8 mouse cellular contexts compared by ENCODE assay signal in the genomic region with DNA sequence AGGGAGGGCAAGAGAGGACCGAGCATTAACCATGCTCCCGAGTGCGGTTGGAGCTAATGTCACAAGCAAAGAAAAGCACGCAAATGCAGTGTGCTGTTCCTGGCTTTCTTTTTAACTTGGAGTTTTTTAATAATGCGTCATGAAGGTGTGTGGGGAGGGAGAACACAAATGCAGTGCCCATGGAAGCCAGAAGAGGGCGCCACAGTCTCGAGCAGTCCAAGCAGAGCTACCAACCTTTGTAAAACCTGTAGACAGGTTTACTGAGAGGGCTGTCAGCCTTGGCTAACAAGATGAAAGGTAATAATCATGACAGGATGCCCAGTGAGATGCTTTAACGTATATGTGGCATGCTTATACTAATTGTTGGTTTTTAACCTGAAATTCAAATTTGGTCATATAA. TPM values are rescaled to one million over a fixed set of nuclear protein-coding genes. Genes with fewer than 3 reads are reported as not detected.
DNase-seq lines count a peak whose midpoint lies in the region; ATAC-seq and TF ChIP-seq lines count a peak whose summit lies in the region.

No protein-coding gene starts in this region.

- no peak overlapping the region for H3K27ac ChIP-seq in ES-E14 (ENCODE audit: insufficient read depth, low read depth, low read length, poor library complexity, severe bottlenecking)
- no peak overlapping the region for H3K27ac ChIP-seq in embryonic fibroblast, embryonic 13.5 days (ENCODE audit: insufficient read depth, low read length)
- no peak overlapping the region for H3K27ac ChIP-seq in hindbrain, embryonic 11.5 days (ENCODE audit: low read depth, low read length)

- WGBS in hindbrain, embryonic 11.5 days, result 12% methylated on average over 8 of the region's 8 CpGs

- no peak for TF ChIP-seq POLR2A in embryonic fibroblast, embryonic 13.5 days (IDR thresholded peaks at IDR 0.05; ENCODE audit: low read depth, low read length)

- no peak overlapping the region for H3K4me3 ChIP-seq in ES-E14 (ENCODE audit: insufficient read depth in 1 of 2, low read depth in 1 of 2, low read length in 2 of 2, poor library complexity in 1 of 2, severe bottlenecking in 1 of 2)
- H3K4me3 ChIP-seq in embryonic fibroblast, embryonic 13.5 days (ENCODE audit: insufficient read depth, low read length), result no peak overlapping the region
- no peak overlapping the region for H3K4me3 ChIP-seq in hindbrain, embryonic 11.5 days (ENCODE audit: low read depth, low read length)

- H3K4me1 ChIP-seq in ES-E14 (ENCODE audit: control insufficient read depth in 2 of 2, insufficient read depth in 2 of 2, low read length in 2 of 2, poor library complexity in 1 of 2), result peaks cover 4 to 5% of the 10 kb centered on the region in 2 experiments; a peak in 3 of 4 replicates
- H3K4me1 ChIP-seq in embryonic fibroblast, embryonic 13.5 days (ENCODE audit: control insufficient read depth, insufficient read depth, low read length), result no peaks in the 10 kb centered on the region
- H3K4me1 ChIP-seq in hindbrain, embryonic 11.5 days (replicated peaks; ENCODE audit: control insufficient read depth, insufficient read depth, low read length), result peaks cover 5% of the 10 kb centered on the region; the same call in 1 of the 2 replicates

- TF ChIP-seq CTCF in embryonic fibroblast, embryonic 13.5 days (IDR thresholded peaks at IDR 0.05; ENCODE audit: borderline replicate concordance, insufficient read depth, low read length), result peak; percentile 90

- H3K4me2 ChIP-seq in hindbrain, embryonic 11.5 days (replicated peaks; ENCODE audit: low read depth, low read length), result no peak overlapping the region

- peak; percentile 61 for DNase-seq in ES-E14 (ENCODE audit: low read depth, low spot score)
- peak; percentile 88 for DNase-seq in brain, adult 2 months (ENCODE audit: low read depth, low spot score)
- DNase-seq in hindbrain, embryonic 11.5 days (ENCODE audit: low spot score), result peak; percentile 83
- peak; percentile 73 to 75 for DNase-seq in layer of hippocampus, postnatal 36 days
- DNase-seq in lung, postnatal 36 days, result peak; percentile 80
- DNase-seq in right cerebral cortex, postnatal 14 days, result peak; percentile 75
- DNase-seq in urinary bladder, postnatal 14 days (ENCODE audit: low spot score), result peak; percentile 76

- H3K36me3 ChIP-seq in ES-E14 (ENCODE audit: control insufficient read depth, insufficient read depth, low read length, poor library complexity, severe bottlenecking), result no peaks in the 10 kb centered on the region
- H3K36me3 ChIP-seq in hindbrain, embryonic 11.5 days (ENCODE audit: control insufficient read depth, insufficient read depth, low read length), result no peaks in the 10 kb centered on the region

- ATAC-seq in hindbrain, embryonic 11.5 days (ENCODE audit: low FRiP score), result no peak

- no peaks in the 10 kb centered on the region for H3K27me3 ChIP-seq in hindbrain, embryonic 11.5 days (ENCODE audit: control insufficient read depth, insufficient read depth, low read length)

- H3K9me3 ChIP-seq in ES-E14 (ENCODE audit: control insufficient read depth, insufficient read depth, low read depth, low read length), result no peaks in the 10 kb centered on the region
- no peaks in the 10 kb centered on the region for H3K9me3 ChIP-seq in hindbrain, embryonic 11.5 days (ENCODE audit: control insufficient read depth, low read length)

- H3K9ac ChIP-seq in ES-E14 (ENCODE audit: insufficient read depth, low read depth, low read length, poor library complexity, severe bottlenecking), result no peak overlapping the region
- H3K9ac ChIP-seq in hindbrain, embryonic 11.5 days (ENCODE audit: low read depth, low read length), result no peak overlapping the region

- in situ Hi-C loops in ES-E14 (cut with MboI; ENCODE audit: low sequenced_read_pairs in 2 of 2, unreplicated experiment in 2 of 2), result loop anchor here (5.0 to 10.0 kb wide), 2 partner anchors 352 to 355 kb away; no protein-coding TSS in a partner anchor

TF ChIP-seq in ES-E14, 5 proteins besides CTCF, POLR2A, EP300 and RAD21:
- no peak for TF ChIP-seq ZNF384 (IDR thresholded peaks at IDR 0.05; ENCODE audit: low read depth, low read length)
- TF ChIP-seq MAFK (IDR thresholded peaks at IDR 0.05; ENCODE audit: insufficient read depth, low read depth, low read length), result no peak
- peak; percentile 82; the same call in 1 of the 2 replicates for TF ChIP-seq ZC3H11A (IDR thresholded peaks at IDR 0.05; ENCODE audit: borderline replicate concordance, low read depth, low read length)
- no peak for TF ChIP-seq HCFC1 (IDR thresholded peaks at IDR 0.05; ENCODE audit: borderline replicate concordance, insufficient read depth, low read length)
- TF ChIP-seq CHD2 (IDR thresholded peaks at IDR 0.05; ENCODE audit: low read depth, low read length), result no peak

RNA-seq across cellular contexts. Expression of a gene that starts 6.6 kb away (rescaled TPM):
- 0.26 TPM in 1 of 2 replicates, not detected in the other for total RNA-seq in ES-E14 (2012; rRNA removed)
- not detected in 2 replicates for polyA plus RNA-seq in embryonic fibroblast, embryonic 13.5 days (2011; ENCODE audit: insufficient read length, low read depth, missing spikeins)
- polyA plus RNA-seq in hindbrain, embryonic 11.5 days (2014; fragmentation: Nextera tagmentation; extraction: Ambion mirVana), result 0.15 and 0.31 TPM in 2 replicates
- total RNA-seq in layer of hippocampus, postnatal 36 days (2021), result under 1 TPM in 1 of 2 experiments, not detected in 1; 0.28 TPM

RNA-seq across cellular contexts. Expression of a gene that starts 36.4 kb away (rescaled TPM):
- total RNA-seq in ES-E14 (2012; rRNA removed), result 8.9 and 9.0 TPM in 2 replicates
- polyA plus RNA-seq in embryonic fibroblast, embryonic 13.5 days (2011; ENCODE audit: insufficient read length, low read depth, missing spikeins), result 7.2 and 7.7 TPM in 2 replicates
- 22.7 and 23.4 TPM in 2 replicates for polyA plus RNA-seq in hindbrain, embryonic 11.5 days (2014; fragmentation: Nextera tagmentation; extraction: Ambion mirVana)
- total RNA-seq in layer of hippocampus, postnatal 36 days (2021), result 1 to 10 TPM; 2.8 TPM

RNA-seq across cellular contexts. Expression of a gene that starts 36.5 kb away (rescaled TPM):
- total RNA-seq in ES-E14 (2012; rRNA removed), result 2.4 and 5.0 TPM in 2 replicates
- 8.0 and 9.4 TPM in 2 replicates for polyA plus RNA-seq in embryonic fibroblast, embryonic 13.5 days (2011; ENCODE audit: insufficient read length, low read depth, missing spikeins)
- polyA plus RNA-seq in hindbrain, embryonic 11.5 days (2014; fragmentation: Nextera tagmentation; extraction: Ambion mirVana), result 14.4 and 20.2 TPM in 2 replicates
- total RNA-seq in layer of hippocampus, postnatal 36 days (2021), result 10 to 100 TPM; 12.3 to 13.0 TPM
